Mouse (Mus musculus) forebrain, embryonic 15.5 days (tissue): ENCODE measurements around the gene Iars. TPM values are rescaled to one million over a fixed set of nuclear protein-coding genes. Genes with fewer than 3 reads are reported as not detected.

ENCODE experiments used
- ATAC-seq: fragments of 200-750 bp; cut with Nextera tagmentation; replicated peaks from 2 replicates; pipeline ENCODE4 v1.8.0; 2017; ENCODE audit warnings: mild to moderate bottlenecking, moderate TSS enrichment, moderate library complexity
- H3K27ac ChIP-seq: fragments of 300-500 bp; sonication (generic); replicated peaks from 2 replicates; pipeline ENCODE4 v1.5.1; 2015; ENCODE audit warnings: mild to moderate bottlenecking, inconsistent platforms
- H3K27me3 ChIP-seq: fragments of 300-500 bp; sonication (generic); 2 replicates; pipeline ENCODE4 v1.6.1; 2015; ENCODE audit warnings: inconsistent platforms
- H3K36me3 ChIP-seq: fragments of 300-500 bp; sonication (generic); 2 replicates; pipeline ENCODE4 v1.6.1; 2015; ENCODE audit warnings: mild to moderate bottlenecking, inconsistent platforms
- H3K4me1 ChIP-seq: fragments of 300-500 bp; sonication (generic); 2 replicates; pipeline ENCODE4 v1.6.1; 2015; ENCODE audit warnings: inconsistent platforms
- H3K4me2 ChIP-seq: fragments of 300-500 bp; sonication (generic); replicated peaks from 2 replicates; pipeline ENCODE4 v1.6.1; 2015; ENCODE audit warnings: mild to moderate bottlenecking, inconsistent platforms
- H3K4me3 ChIP-seq: fragments of 300-500 bp; sonication (generic); 2 replicates; pipeline ENCODE4 v1.5.1; 2015; ENCODE audit warnings: mild to moderate bottlenecking, inconsistent platforms
- H3K9ac ChIP-seq: fragments of 300-500 bp; sonication (generic); replicated peaks from 2 replicates; pipeline ENCODE4 v1.6.1; 2015; ENCODE audit warnings: mild to moderate bottlenecking, inconsistent platforms
- H3K9me3 ChIP-seq: fragments of 300-500 bp; sonication (generic); 2 replicates; pipeline ENCODE4 v1.6.1; 2016; ENCODE audit warnings: inconsistent platforms
- WGBS: fragments of 180-500 bp; shearing (Covaris S2); methylation state at CpG from one replicate; pipeline ENCODE4 v1.1.7; 2015; ENCODE audit warnings: mixed read lengths; 5-methylcytosine and 5-hydroxymethylcytosine counted together
- polyA plus RNA-seq: library from polyadenylated mRNA; unstranded; fragments of >200 nt; fragmentation: Nextera tagmentation; extraction: Ambion mirVana; gene quantifications from 2 replicates; pipeline ENCODE4 v1.2.1, GENCODE M21; 2015

Iars gene
- polyA plus RNA-seq, 1 experiment from 2014 or later = 58.0 TPM

- peak overlapping the region; percentile 63 for H3K9ac ChIP-seq
- peaks cover 19% of the 10 kb centered on the region for H3K36me3 ChIP-seq
- peaks cover 25% of the 10 kb centered on the region for H3K4me1 ChIP-seq
- WGBS = 1% methylated on average over 20 of the region's 20 CpGs
- H3K4me2 ChIP-seq = peak overlapping the region; percentile 76
- no peaks in the 10 kb centered on the region for H3K9me3 ChIP-seq
- H3K27me3 ChIP-seq = no peaks in the 10 kb centered on the region
- peak overlapping the region; percentile 63 for H3K4me3 ChIP-seq
- peak overlapping the region; percentile 49 for H3K27ac ChIP-seq
- ATAC-seq = no peak
Observed at GRCm38 (mm10) chr13:49682233-49682846, 440 bp downstream of the Iars start.

GRCm38 (mm10) chr13:49684266-49684665, 2.4 kb downstream of the Iars start:
- Histone ChIP-seq H3K4me2 (no peak overlapping the region), H3K9me3 (no peaks in the 10 kb centered on the region), H3K27me3 (no peaks in the 10 kb centered on the region), H3K9ac (no peak overlapping the region), H3K4me3 (no peak overlapping the region), H3K36me3 (peaks cover 21% of the 10 kb centered on the region), H3K4me1 (peaks cover 25% of the 10 kb centered on the region), H3K27ac (no peak overlapping the region)
- no peak for ATAC-seq
- 65% methylated on average over 4 of the region's 4 CpGs for WGBS

- H3K27ac ChIP-seq = no peak overlapping the region
- 98% methylated on average over 5 of the region's 5 CpGs for WGBS
- no peak overlapping the region for H3K4me3 ChIP-seq
- H3K9me3 ChIP-seq = no peaks in the 10 kb centered on the region
- no peak overlapping the region for H3K9ac ChIP-seq
- no peaks in the 10 kb centered on the region for H3K27me3 ChIP-seq
- peaks cover 54% of the 10 kb centered on the region for H3K36me3 ChIP-seq
- no peak overlapping the region for H3K4me2 ChIP-seq
- no peaks in the 10 kb centered on the region for H3K4me1 ChIP-seq
- no peak for ATAC-seq
Observed at GRCm38 (mm10) chr13:49691056-49691455, 9.2 kb downstream of the Iars start.

- H3K4me1 ChIP-seq = peaks cover 11% of the 10 kb centered on the region; the same call in 1 of the 2 replicates
- H3K9ac ChIP-seq = no peak overlapping the region
- H3K27ac ChIP-seq = no peak overlapping the region
- H3K9me3 ChIP-seq = no peaks in the 10 kb centered on the region
- peaks cover 64% of the 10 kb centered on the region for H3K36me3 ChIP-seq
- WGBS = 88% methylated on average over 11 of the region's 11 CpGs
- ATAC-seq = no peak
- no peak overlapping the region for H3K4me3 ChIP-seq
- no peaks in the 10 kb centered on the region for H3K27me3 ChIP-seq
- H3K4me2 ChIP-seq = no peak overlapping the region
Observed at GRCm38 (mm10) chr13:49703216-49703779, 21.4 kb downstream of the Iars start.

- H3K36me3 ChIP-seq = peaks cover 87% of the 10 kb centered on the region
Observed at GRCm38 (mm10) chr13:49706032-49706690, 24.3 kb downstream of the Iars start.

GRCm38 (mm10) chr13:49708311-49708710, 26.4 kb downstream of the Iars start:
- Histone ChIP-seq H3K9ac (no peak overlapping the region), H3K4me2 (no peak overlapping the region), H3K27me3 (no peaks in the 10 kb centered on the region), H3K4me3 (no peak overlapping the region), H3K4me1 (peaks cover 11% of the 10 kb centered on the region; the same call in 1 of the 2 replicates), H3K27ac (no peak overlapping the region), H3K9me3 (no peaks in the 10 kb centered on the region), H3K36me3 (peaks cover 88% of the 10 kb centered on the region)
- 95% methylated on average over 8 of the region's 8 CpGs for WGBS
- no peak for ATAC-seq

More at GRCm38 (mm10) chr13:49706032-49706690, 24.3 kb downstream of the Iars start:
- no peak overlapping the region for H3K4me2 ChIP-seq
- H3K9me3 ChIP-seq = no peaks in the 10 kb centered on the region
- WGBS = 32% methylated on average over 3 of the region's 3 CpGs
- no peaks in the 10 kb centered on the region for H3K27me3 ChIP-seq
- H3K9ac ChIP-seq = no peak overlapping the region
- peak overlapping the region; percentile 53 for H3K27ac ChIP-seq
- H3K4me1 ChIP-seq = peaks cover 11% of the 10 kb centered on the region; the same call in 1 of the 2 replicates
- no peak overlapping the region for H3K4me3 ChIP-seq
- peak; percentile 67 for ATAC-seq

GRCm38 (mm10) chr13:49712047-49712721, 30.3 kb downstream of the Iars start:
- no peaks in the 10 kb centered on the region for H3K4me1 ChIP-seq
- H3K27ac ChIP-seq = no peak overlapping the region
- no peaks in the 10 kb centered on the region for H3K9me3 ChIP-seq
- no peak overlapping the region for H3K9ac ChIP-seq
- ATAC-seq = no peak
- 95% methylated on average over 12 of the region's 12 CpGs for WGBS
- H3K4me3 ChIP-seq = no peak overlapping the region
- H3K4me2 ChIP-seq = no peak overlapping the region
- peaks cover 89% of the 10 kb centered on the region for H3K36me3 ChIP-seq
- no peaks in the 10 kb centered on the region for H3K27me3 ChIP-seq

- Histone ChIP-seq H3K4me3 (no peak overlapping the region), H3K4me2 (no peak overlapping the region), H3K4me1 (no peaks in the 10 kb centered on the region), H3K27me3 (no peaks in the 10 kb centered on the region), H3K36me3 (peaks cover 98% of the 10 kb centered on the region), H3K9me3 (no peaks in the 10 kb centered on the region), H3K27ac (no peak overlapping the region), H3K9ac (no peak overlapping the region)
- ATAC-seq = no peak
- 93% methylated on average over 3 of the region's 3 CpGs for WGBS
Observed at GRCm38 (mm10) chr13:49719310-49719709, 37.4 kb downstream of the Iars start.

GRCm38 (mm10) chr13:49736430-49736829, 54.5 kb downstream of the Iars start:
- Histone ChIP-seq H3K36me3 (peaks cover 46% of the 10 kb centered on the region), H3K9ac (no peak overlapping the region), H3K27ac (no peak overlapping the region), H3K4me2 (no peak overlapping the region), H3K27me3 (no peaks in the 10 kb centered on the region), H3K9me3 (no peaks in the 10 kb centered on the region), H3K4me1 (no peaks in the 10 kb centered on the region), H3K4me3 (no peak overlapping the region)
- 81% methylated on average over 2 of the region's 2 CpGs for WGBS
- ATAC-seq = no peak

- Histone ChIP-seq H3K36me3 (peaks cover 31% of the 10 kb centered on the region), H3K4me2 (no peak overlapping the region), H3K9ac (no peak overlapping the region), H3K27ac (no peak overlapping the region), H3K4me3 (no peak overlapping the region), H3K27me3 (no peaks in the 10 kb centered on the region), H3K4me1 (no peaks in the 10 kb centered on the region), H3K9me3 (no peaks in the 10 kb centered on the region)
- WGBS = 93% methylated on average over 2 of the region's 2 CpGs
- ATAC-seq = no peak
Observed at GRCm38 (mm10) chr13:49738011-49738410, 56.1 kb downstream of the Iars start.

GRCm38 (mm10) chr13:49741285-49742040, 59.6 kb downstream of the Iars start:
- Histone ChIP-seq H3K4me1 (no peaks in the 10 kb centered on the region), H3K27me3 (no peaks in the 10 kb centered on the region), H3K4me2 (no peak overlapping the region), H3K27ac (no peak overlapping the region), H3K9me3 (no peaks in the 10 kb centered on the region), H3K4me3 (no peak overlapping the region), H3K36me3 (peaks cover 2% of the 10 kb centered on the region; the same call in 1 of the 2 replicates), H3K9ac (no peak overlapping the region)
- ATAC-seq = no peak
- 90% methylated on average over 16 of the region's 16 CpGs for WGBS
